Mouse (Mus musculus) lung, postnatal 0 days (tissue): ENCODE measurements at regions not wholly inside any gene's neighbourhood (a gene's known extent, or its start where the extent isn't known, plus 50 kb on each side); places are given as distances from the start of the nearest gene placed in this dataset.

Experiments
- ATAC-seq: fragments of 200-750 bp; cut with Nextera tagmentation; 2 replicates; pipeline ENCODE4 v1.8.0; 2017; ENCODE audit warnings: moderate library complexity
- DNase-seq: peaks from one replicate; pipeline ENCODE4 v3.0.0-alpha.2; 2016; ENCODE audit warnings: low spot score
- H3K27ac ChIP-seq: fragments of 300-500 bp; sonication (generic); 2 replicates; pipeline ENCODE4 v1.5.1; 2014; ENCODE audit warnings: antibody characterized with exemption, mild to moderate bottlenecking, low read length, mixed read lengths
- H3K27me3 ChIP-seq: fragments of 300-500 bp; sonication (generic); replicated peaks from 2 replicates; pipeline ENCODE4 v1.6.1; 2014; ENCODE audit warnings: low read length, mixed read lengths; ENCODE audit not compliant: insufficient read depth
- H3K36me3 ChIP-seq: fragments of 300-500 bp; sonication (generic); 2 replicates; pipeline ENCODE4 v1.6.1; 2014; ENCODE audit warnings: low read length, mixed read lengths; ENCODE audit not compliant: insufficient read depth
- H3K4me1 ChIP-seq: fragments of 300-500 bp; sonication (generic); 2 replicates; pipeline ENCODE4 v1.6.1; 2014; ENCODE audit warnings: antibody characterized with exemption, low read depth, low read length, mixed read lengths; ENCODE audit not compliant: insufficient read depth
- H3K4me2 ChIP-seq: fragments of 300-500 bp; sonication (generic); replicated peaks from 2 replicates; pipeline ENCODE4 v1.6.1; 2014; ENCODE audit warnings: low read depth, mild to moderate bottlenecking, low read length, moderate library complexity, mixed read lengths
- H3K4me3 ChIP-seq: fragments of 300-500 bp; sonication (generic); 2 replicates; pipeline ENCODE4 v1.5.1; 2014; ENCODE audit warnings: low read depth, low read length
- H3K9ac ChIP-seq: fragments of 300-500 bp; sonication (generic); replicated peaks from 2 replicates; pipeline ENCODE4 v1.6.1; 2014; ENCODE audit warnings: low read depth, mild to moderate bottlenecking
- H3K9me3 ChIP-seq: fragments of 300-500 bp; sonication (generic); 2 replicates; pipeline ENCODE4 v1.6.1; 2016; ENCODE audit warnings: low read length, mixed read lengths
- CTCF ChIP-seq: IDR thresholded peaks from 2 replicates; pipeline ENCODE4 v1.5.1; 2016; ENCODE audit warnings: antibody characterized with exemption, mild to moderate bottlenecking
- EP300 ChIP-seq: IDR thresholded peaks from 2 replicates; pipeline ENCODE4 v1.6.1; 2016; ENCODE audit warnings: antibody characterized with exemption, mild to moderate bottlenecking, control low read depth
- WGBS: fragments of 180-500 bp; shearing (Covaris S2); extraction: QIAGEN DNeasy Blood & Tissue Kit; methylation state at CpG from one replicate; pipeline ENCODE4 v1.1.7; 2014; 5-methylcytosine and 5-hydroxymethylcytosine counted together

DNA sequence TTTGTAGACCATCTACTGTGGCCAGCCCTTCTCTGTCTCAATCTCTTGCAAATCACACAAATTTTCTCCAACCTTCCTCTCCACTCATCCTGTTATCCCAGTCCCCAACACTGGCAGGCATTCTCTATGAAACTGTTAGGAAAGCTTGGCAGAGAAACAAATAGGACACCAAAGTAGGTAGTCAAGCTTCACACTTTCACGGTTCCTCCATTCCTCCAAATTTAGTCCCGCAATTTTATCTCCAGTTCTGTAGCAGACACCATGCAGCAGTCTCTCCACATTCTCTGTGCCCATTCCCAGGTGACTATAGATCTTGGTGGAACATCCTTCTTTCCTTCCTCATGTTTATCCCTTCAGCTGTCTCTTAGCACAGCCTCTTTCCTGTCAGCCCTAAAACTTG lies 856.9 kb downstream of the Zpld1 start:
- H3K36me3 ChIP-seq = no peaks in the 10 kb centered on the region
- no peak overlapping the region for H3K4me2 ChIP-seq
- H3K27me3 ChIP-seq = no peaks in the 10 kb centered on the region
- no peak overlapping the region for H3K27ac ChIP-seq
- no peak for ATAC-seq
- H3K9me3 ChIP-seq = no peaks in the 10 kb centered on the region
- H3K9ac ChIP-seq = no peak overlapping the region
- H3K4me3 ChIP-seq = no peak overlapping the region
- TF ChIP-seq CTCF (no peak), EP300 (no peak)
- WGBS = 81% methylated on average over 2 of the region's 2 CpGs
- H3K4me1 ChIP-seq = no peaks in the 10 kb centered on the region
- DNase-seq = no peak

GRCm38 (mm10) chr16:54406638-54407037 lies 891.1 kb downstream of the Zpld1 start:
- Histone ChIP-seq H3K27ac (no peak overlapping the region), H3K9ac (no peak overlapping the region), H3K4me1 (no peaks in the 10 kb centered on the region), H3K4me3 (no peak overlapping the region), H3K9me3 (no peaks in the 10 kb centered on the region), H3K4me2 (no peak overlapping the region), H3K27me3 (no peaks in the 10 kb centered on the region), H3K36me3 (no peaks in the 10 kb centered on the region)
- 65% methylated on average over 3 of the region's 3 CpGs for WGBS
- ATAC-seq (no peak), DNase-seq (no peak)
- no peak for TF ChIP-seq CTCF
- no peak for TF ChIP-seq EP300

DNA sequence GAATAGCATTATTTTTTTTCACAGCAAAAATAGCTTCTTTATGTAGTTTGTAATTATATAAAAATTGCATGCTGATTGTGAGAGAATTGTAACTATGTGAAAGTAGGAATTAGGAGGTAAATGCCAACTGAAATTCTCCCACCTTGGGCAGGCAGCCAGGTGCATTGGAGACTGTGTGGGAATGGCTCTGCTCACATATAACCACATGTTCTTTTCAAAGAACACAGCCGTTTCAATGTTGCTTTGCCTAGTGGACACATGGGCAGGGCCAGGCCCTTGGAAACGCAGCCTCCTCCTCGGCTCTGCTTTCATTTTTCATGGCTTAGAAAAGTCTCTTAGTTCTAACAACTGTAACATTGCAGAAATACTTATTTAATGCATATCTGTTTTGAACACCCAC lies 913.8 kb downstream of the Zpld1 start:
- H3K9ac ChIP-seq = no peak overlapping the region
- H3K36me3 ChIP-seq = no peaks in the 10 kb centered on the region
- H3K4me3 ChIP-seq = no peak overlapping the region
- TF ChIP-seq CTCF (no peak), EP300 (no peak)
- no peak for DNase-seq
- no peaks in the 10 kb centered on the region for H3K27me3 ChIP-seq
- no peak for ATAC-seq
- no peaks in the 10 kb centered on the region for H3K9me3 ChIP-seq
- 54% methylated on average over 3 of the region's 3 CpGs for WGBS
- H3K4me2 ChIP-seq = no peak overlapping the region
- no peaks in the 10 kb centered on the region for H3K4me1 ChIP-seq
- H3K27ac ChIP-seq = no peak overlapping the region

DNA sequence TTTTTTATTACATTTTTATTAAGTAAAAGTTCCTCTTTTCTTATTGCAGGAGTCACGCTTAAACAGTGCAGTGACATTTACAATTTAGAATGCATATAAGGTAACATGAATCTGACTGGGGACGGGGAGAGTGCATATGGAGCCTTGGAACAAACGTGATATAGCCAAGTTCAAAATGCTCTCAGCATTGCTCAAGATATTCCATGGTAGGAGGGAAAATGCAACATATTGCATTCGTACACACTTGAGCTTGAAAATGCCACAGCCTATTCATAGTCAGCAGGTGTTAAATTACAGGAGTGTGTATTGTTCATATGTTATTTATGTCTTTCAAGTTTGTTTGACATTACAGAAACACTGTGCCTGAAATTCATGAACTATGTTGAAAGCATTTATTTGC lies 922.8 kb downstream of the Zpld1 start:
- Histone ChIP-seq H3K27ac (no peak overlapping the region), H3K4me3 (no peak overlapping the region), H3K9ac (no peak overlapping the region), H3K27me3 (no peaks in the 10 kb centered on the region), H3K4me1 (no peaks in the 10 kb centered on the region), H3K9me3 (no peaks in the 10 kb centered on the region), H3K4me2 (no peak overlapping the region), H3K36me3 (no peaks in the 10 kb centered on the region)
- TF ChIP-seq CTCF (no peak), EP300 (no peak)
- no peak for DNase-seq
- WGBS = 68% methylated on average over 4 of the region's 4 CpGs
- ATAC-seq = no peak

DNA sequence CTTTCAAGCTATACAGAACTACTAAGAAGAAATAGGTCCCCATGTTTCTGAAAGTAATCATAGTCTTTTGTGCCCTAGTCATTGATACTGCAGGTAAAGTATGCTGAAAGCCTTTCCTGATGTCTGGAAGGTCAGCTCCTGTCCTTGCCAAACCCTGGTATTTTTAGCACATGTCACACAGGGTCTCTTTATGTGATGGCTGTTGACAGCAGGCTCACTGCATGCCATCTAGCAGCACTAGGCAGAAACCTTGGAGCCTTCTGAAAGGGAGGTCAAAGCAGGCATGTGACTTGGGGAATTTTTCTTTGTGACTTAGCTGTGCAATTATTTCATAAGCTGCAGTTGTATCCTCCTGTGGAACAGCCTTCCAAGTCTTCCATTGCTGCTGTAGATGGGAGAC lies 943.4 kb downstream of the Zpld1 start:
- no peak for TF ChIP-seq CTCF
- Histone ChIP-seq H3K36me3 (no peaks in the 10 kb centered on the region), H3K9me3 (no peaks in the 10 kb centered on the region), H3K4me2 (no peak overlapping the region), H3K27me3 (no peaks in the 10 kb centered on the region), H3K9ac (no peak overlapping the region), H3K27ac (no peak overlapping the region), H3K4me3 (no peak overlapping the region), H3K4me1 (no peaks in the 10 kb centered on the region)
- DNase-seq = no peak
- ATAC-seq = no peak

GRCm38 (mm10) chr16:54348814-54349213 lies 949.0 kb downstream of the Zpld1 start:
- Histone ChIP-seq H3K4me2 (no peak overlapping the region), H3K27me3 (no peaks in the 10 kb centered on the region), H3K4me1 (no peaks in the 10 kb centered on the region), H3K9ac (no peak overlapping the region), H3K9me3 (no peaks in the 10 kb centered on the region), H3K27ac (no peak overlapping the region), H3K36me3 (no peaks in the 10 kb centered on the region), H3K4me3 (no peak overlapping the region)
- ATAC-seq (no peak), DNase-seq (no peak)
- no peak for TF ChIP-seq CTCF
- TF ChIP-seq EP300 = no peak

GRCm38 (mm10) chr16:54346086-54346789 lies 951.5 kb downstream of the Zpld1 start:
- H3K9ac ChIP-seq = no peak overlapping the region
- 0 out of 2 replicates have a peak overlapping the region, but pooled peaks have one; percentile 2 for H3K27ac ChIP-seq
- H3K4me2 ChIP-seq = no peak overlapping the region
- no peak overlapping the region for H3K4me3 ChIP-seq
- H3K27me3 ChIP-seq = no peaks in the 10 kb centered on the region
- no peaks in the 10 kb centered on the region for H3K4me1 ChIP-seq
- no peaks in the 10 kb centered on the region for H3K9me3 ChIP-seq
- ATAC-seq = peak; percentile 82
- WGBS = 25% methylated on average over 2 of the region's 2 CpGs
- peak; percentile 58 for DNase-seq
- no peak for TF ChIP-seq CTCF
- peak; percentile 19; the same call in 1 of the 2 replicates for TF ChIP-seq EP300
- no peaks in the 10 kb centered on the region for H3K36me3 ChIP-seq
